Mouse (Mus musculus): ENCODE data around the gene Ccdc182. TPM values are rescaled to one million over a fixed set of nuclear protein-coding genes. Genes with fewer than 3 reads are reported as not detected.

Ccdc182 gene
- polyA plus RNA-seq (2015; fragmentation: Nextera tagmentation; extraction: Ambion mirVana): 0.13 and 0.15 TPM in 2 replicates

DNA sequence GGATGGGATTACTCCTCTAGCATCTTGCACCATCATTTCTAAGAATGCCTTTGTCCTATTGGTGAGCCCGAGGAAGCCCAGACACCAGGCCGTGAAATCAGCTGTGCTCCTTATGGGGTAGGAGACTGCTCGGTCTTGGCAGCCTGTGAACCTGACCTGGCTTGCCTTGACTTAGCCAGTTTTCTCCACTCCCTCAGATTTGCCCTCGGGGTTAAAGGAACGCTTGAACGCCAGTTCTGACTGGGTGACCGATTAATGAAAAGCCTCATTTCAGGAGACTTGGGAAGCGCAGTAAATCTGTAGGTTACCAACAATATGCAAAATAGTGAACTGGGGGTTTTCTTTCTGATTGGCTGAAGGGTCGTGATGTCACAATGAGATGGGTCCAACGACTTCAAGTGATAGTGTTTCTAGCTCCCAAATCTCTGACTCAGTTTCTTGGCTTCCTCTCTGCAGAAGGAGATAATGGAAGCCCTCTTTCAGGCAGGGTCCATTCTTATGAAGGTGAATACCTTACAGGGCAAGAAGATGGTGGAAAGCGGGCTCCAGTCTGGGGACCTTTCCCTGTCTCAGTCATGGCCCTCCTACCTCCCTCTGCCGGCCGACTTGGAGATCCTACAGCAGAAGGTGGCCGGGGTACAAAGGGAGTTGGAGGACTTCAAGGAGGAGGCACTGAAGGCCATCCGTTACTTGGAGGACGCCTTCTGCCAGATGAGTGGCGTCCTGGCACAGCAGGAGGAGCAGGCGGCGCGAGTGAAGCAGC, at the start of gene Ccdc182:
TSS of gene Ccdc182 (plus strand) at position 428 of the 763 bp plus-strand sequence.
- no peak for ATAC-seq (ENCODE audit: low FRiP score)
- WGBS: 20% methylated on average over 20 of the region's 20 CpGs
- Histone ChIP-seq H3K9ac (replicated peaks) (no peak within 1 kb of the TSS), H3K4me2 (peak within 1 kb of the TSS; percentile 57), H3K4me3 (replicated peaks) (peak within 1 kb of the TSS; percentile 28), H3K36me3 (no peaks in the 10 kb centered on the region), H3K4me1 (peaks cover 37% of the 10 kb centered on the region), H3K27me3 (replicated peaks) (no peaks in the 10 kb centered on the region), H3K9me3 (replicated peaks) (no peaks in the 10 kb centered on the region), H3K27ac (replicated peaks) (no peak within 1 kb of the TSS)

DNA sequence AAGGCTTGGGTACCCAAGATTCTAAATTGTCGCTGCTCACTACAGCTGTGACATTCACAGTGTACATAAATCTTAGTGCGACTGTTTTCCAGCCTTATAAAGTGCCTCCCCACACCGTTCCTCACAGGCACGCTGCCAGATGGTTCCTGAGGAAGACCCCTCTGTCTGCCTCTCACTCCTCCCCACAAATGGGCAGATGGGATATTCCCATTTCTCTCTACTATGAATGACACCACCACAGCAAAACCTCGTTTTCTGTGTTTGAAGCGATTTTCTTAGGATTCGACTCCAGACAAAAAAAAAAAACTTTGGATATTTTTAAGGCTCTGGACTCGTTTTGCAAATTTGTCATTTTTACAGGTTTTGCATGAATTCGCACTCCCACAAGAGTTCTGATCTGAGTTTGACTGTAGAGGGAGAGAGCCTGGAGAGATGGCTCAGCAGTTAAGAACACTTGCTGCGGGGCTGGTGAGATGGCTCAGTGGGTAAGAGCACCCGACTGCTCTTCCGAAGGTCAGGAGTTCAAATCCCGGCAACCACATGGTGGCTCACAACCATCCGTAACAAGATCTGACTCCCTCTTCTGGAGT, 48.2 kb upstream of the Ccdc182 start:
- H3K36me3 ChIP-seq: no peaks in the 10 kb centered on the region
- no peak overlapping the region for H3K9ac ChIP-seq (replicated peaks)
- no peak for ATAC-seq (ENCODE audit: low FRiP score)
- H3K4me2 ChIP-seq: no peak overlapping the region
- 65% methylated on average over 14 of the region's 14 CpGs for WGBS
- H3K4me1 ChIP-seq: peaks cover 22% of the 10 kb centered on the region
- no peak overlapping the region for H3K27ac ChIP-seq (replicated peaks)
- no peaks in the 10 kb centered on the region for H3K27me3 ChIP-seq (replicated peaks)
- no peak overlapping the region for H3K4me3 ChIP-seq (replicated peaks)
- H3K9me3 ChIP-seq (replicated peaks): no peaks in the 10 kb centered on the region

GRCm38 (mm10) chr11:88248636-88249035, 45.2 kb upstream of the Ccdc182 start:
- Histone ChIP-seq H3K4me2 (no peak overlapping the region), H3K36me3 (no peaks in the 10 kb centered on the region), H3K9me3 (replicated peaks) (no peaks in the 10 kb centered on the region), H3K27me3 (replicated peaks) (no peaks in the 10 kb centered on the region), H3K4me1 (peaks cover 31% of the 10 kb centered on the region), H3K9ac (replicated peaks) (no peak overlapping the region), H3K4me3 (replicated peaks) (no peak overlapping the region), H3K27ac (replicated peaks) (no peak overlapping the region)
- no peak for ATAC-seq (ENCODE audit: low FRiP score)
- WGBS: 58% methylated on average over 5 of the region's 5 CpGs

GRCm38 (mm10) chr11:88250568-88250967, 43.3 kb upstream of the Ccdc182 start:
- 72% methylated on average over 3 of the region's 3 CpGs for WGBS
- ATAC-seq (ENCODE audit: low FRiP score): no peak

GRCm38 (mm10) chr11:88251295-88251694, 42.6 kb upstream of the Ccdc182 start:
- no peaks in the 10 kb centered on the region for H3K36me3 ChIP-seq
- peaks cover 36% of the 10 kb centered on the region for H3K4me1 ChIP-seq
- no peaks in the 10 kb centered on the region for H3K9me3 ChIP-seq (replicated peaks)
- no peak overlapping the region for H3K27ac ChIP-seq (replicated peaks)
- no peak overlapping the region for H3K4me2 ChIP-seq
- no peaks in the 10 kb centered on the region for H3K27me3 ChIP-seq (replicated peaks)
- H3K4me3 ChIP-seq (replicated peaks): no peak overlapping the region
- 54% methylated on average over 7 of the region's 7 CpGs for WGBS
- no peak for ATAC-seq (ENCODE audit: low FRiP score)
- no peak overlapping the region for H3K9ac ChIP-seq (replicated peaks)

More at GRCm38 (mm10) chr11:88250568-88250967, 43.3 kb upstream of the Ccdc182 start:
- Histone ChIP-seq H3K4me1 (peaks cover 37% of the 10 kb centered on the region), H3K9me3 (replicated peaks) (no peaks in the 10 kb centered on the region), H3K27ac (replicated peaks) (no peak overlapping the region), H3K4me3 (replicated peaks) (no peak overlapping the region), H3K9ac (replicated peaks) (no peak overlapping the region), H3K27me3 (replicated peaks) (no peaks in the 10 kb centered on the region), H3K4me2 (no peak overlapping the region), H3K36me3 (no peaks in the 10 kb centered on the region)

DNA sequence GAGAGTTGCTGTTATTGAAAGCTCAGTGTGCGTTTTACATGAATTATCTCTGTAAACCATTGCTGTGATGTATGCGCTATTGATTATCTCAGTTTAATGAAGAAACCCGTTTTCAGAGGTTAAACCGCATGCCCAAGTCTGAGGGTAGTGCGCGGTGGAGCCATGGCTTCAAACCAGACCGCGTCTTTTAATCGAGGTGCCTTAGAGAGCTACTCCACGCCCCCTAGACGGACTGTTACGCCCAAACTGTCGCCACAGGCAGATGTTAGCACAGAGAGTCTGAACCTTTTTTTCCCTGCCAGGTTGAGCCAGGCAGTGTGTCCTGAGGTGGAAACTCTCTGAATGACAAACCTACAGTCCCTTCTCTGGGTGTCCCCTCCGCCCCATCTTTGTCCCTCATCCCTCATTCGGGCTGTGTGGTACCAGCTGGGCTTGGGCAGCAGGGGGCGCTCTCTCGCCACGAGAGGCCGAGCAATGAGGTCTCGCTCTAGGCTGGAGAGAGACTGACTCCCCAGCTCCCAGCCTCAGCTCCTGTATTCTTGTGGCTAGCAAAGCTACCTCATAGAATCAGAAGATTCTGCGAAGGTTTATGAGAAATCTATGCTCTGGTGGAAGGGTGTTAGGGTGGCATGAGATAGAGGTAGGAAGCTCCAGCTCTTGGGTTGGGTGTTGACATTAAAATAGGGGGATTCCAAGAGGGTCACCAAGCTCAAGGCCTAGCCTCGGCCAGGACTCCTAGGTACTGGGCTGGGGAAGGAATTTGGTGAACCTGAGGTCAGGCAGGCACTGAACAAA, 41.7 kb upstream of the Ccdc182 start:
- H3K9me3 ChIP-seq (replicated peaks): no peaks in the 10 kb centered on the region
- peak overlapping the region; percentile 49 for H3K4me2 ChIP-seq
- peak overlapping the region; percentile 20; the same call in 1 of the 2 replicates for H3K4me3 ChIP-seq (replicated peaks)
- WGBS: 10% methylated on average over 22 of the region's 22 CpGs
- peak; percentile 83 for ATAC-seq (ENCODE audit: low FRiP score)
- peaks cover 36% of the 10 kb centered on the region for H3K4me1 ChIP-seq
- H3K36me3 ChIP-seq: no peaks in the 10 kb centered on the region
- H3K27me3 ChIP-seq (replicated peaks): no peaks in the 10 kb centered on the region
- H3K9ac ChIP-seq (replicated peaks): no peak overlapping the region
- H3K27ac ChIP-seq (replicated peaks): peak overlapping the region; percentile 46

DNA sequence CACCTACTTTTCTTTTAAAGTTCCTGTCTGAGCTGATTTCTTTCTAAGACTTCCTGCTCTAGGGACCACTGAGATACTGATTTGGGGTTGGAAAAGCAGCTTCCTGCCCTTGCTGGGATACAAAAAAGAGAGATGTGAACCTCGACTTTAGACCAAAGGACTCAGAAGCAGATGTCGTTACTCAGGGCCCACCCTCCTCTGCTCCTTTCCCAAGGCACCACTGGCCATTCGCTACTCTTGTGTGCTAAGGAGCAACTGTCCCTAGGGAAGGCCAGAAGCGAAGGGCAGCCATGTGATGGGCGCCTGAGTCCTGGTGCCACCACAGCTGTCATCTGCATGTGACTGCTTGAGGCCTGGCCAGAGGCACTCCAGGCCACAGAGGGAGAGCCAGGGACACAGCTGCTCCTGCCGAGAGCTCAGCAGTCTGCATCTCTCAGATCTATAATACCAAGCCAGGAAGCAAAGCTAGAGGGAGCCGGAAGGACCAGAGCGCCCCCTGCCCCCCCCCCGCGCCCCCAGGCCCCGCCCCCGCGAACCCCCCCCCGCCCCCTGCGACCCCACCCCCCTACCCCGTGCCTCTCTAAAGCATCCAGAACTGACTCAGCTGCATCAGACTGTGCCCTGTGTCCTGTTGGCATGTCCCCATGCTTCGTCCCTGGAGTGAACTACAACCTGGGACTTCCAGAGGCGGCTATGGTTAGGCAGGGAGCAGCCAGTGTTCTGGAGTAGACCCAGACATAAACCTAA, 40.9 kb upstream of the Ccdc182 start:
- ATAC-seq (ENCODE audit: low FRiP score): no peak
- Histone ChIP-seq H3K9ac (replicated peaks) (no peak overlapping the region), H3K4me1 (peaks cover 36% of the 10 kb centered on the region), H3K36me3 (no peaks in the 10 kb centered on the region), H3K4me2 (no peak overlapping the region), H3K27me3 (replicated peaks) (no peaks in the 10 kb centered on the region), H3K4me3 (replicated peaks) (no peak overlapping the region), H3K9me3 (replicated peaks) (no peaks in the 10 kb centered on the region), H3K27ac (replicated peaks) (peak overlapping the region; percentile 46)
- WGBS: 9% methylated on average over 17 of the region's 18 CpGs

DNA sequence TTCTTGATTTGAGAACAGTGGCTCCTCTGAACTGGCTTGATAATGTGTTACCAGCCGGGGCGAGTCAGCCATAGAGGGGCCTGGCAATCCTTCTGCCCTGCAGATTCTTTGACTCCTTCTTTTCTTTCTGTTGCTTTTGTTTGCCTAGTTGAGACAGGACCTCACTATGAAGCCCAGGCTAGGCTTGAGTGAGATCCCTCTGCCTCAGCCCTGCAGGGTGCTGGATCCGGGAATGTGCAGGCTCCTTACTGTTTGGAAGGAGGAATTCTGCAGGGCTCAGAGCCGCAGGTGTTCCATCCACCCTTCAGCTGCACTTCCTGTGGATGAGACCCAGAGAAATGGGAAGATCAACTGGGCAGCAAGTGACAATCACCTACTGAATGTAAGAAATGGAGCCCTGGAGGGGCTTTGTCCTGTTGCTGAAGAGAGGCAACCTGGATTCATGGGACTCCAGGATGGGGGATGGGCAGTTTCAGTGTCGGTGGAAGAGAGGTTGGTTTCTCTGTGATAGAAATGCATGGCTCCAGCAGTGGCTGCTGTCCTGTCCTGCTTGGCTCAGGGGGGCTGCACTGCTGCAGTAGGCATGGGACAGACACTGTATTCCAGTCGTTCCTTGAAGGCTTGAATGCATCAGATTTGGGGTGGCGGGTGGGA, 40.2 kb upstream of the Ccdc182 start:
- Histone ChIP-seq H3K4me2 (no peak overlapping the region), H3K27ac (replicated peaks) (peak overlapping the region; percentile 3; the same call in 1 of the 2 replicates), H3K27me3 (replicated peaks) (no peaks in the 10 kb centered on the region), H3K4me1 (peaks cover 36% of the 10 kb centered on the region), H3K9ac (replicated peaks) (no peak overlapping the region), H3K4me3 (replicated peaks) (no peak overlapping the region), H3K36me3 (no peaks in the 10 kb centered on the region), H3K9me3 (replicated peaks) (no peaks in the 10 kb centered on the region)
- no peak for ATAC-seq (ENCODE audit: low FRiP score)
- 22% methylated on average over 7 of the region's 7 CpGs for WGBS

DNA sequence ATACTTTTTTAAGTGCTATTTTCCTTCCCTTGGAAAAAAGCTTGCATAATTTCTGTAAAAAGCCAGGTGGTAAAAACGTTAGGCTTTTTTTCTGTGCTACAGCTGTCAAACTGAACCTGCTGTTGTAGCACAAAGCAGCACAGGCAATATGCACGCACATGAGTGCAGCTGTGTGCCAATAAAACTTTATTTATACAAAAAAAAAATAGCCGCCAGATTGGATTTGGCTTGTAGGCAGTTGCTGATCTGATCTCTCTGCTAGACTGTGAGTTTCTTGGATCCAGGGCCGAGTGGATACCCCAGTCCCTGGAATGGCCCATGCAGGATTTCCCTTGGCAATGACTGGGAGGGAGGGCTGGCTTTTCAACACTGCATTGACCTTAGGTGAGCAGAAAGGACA, 36.2 kb upstream of the Ccdc182 start:
- H3K27ac ChIP-seq (replicated peaks): no peak overlapping the region
- no peaks in the 10 kb centered on the region for H3K36me3 ChIP-seq
- H3K27me3 ChIP-seq (replicated peaks): no peaks in the 10 kb centered on the region
- no peak overlapping the region for H3K9ac ChIP-seq (replicated peaks)
- no peak overlapping the region for H3K4me3 ChIP-seq (replicated peaks)
- WGBS: 75% methylated on average over 4 of the region's 4 CpGs
- no peak for ATAC-seq (ENCODE audit: low FRiP score)
- no peak overlapping the region for H3K4me2 ChIP-seq
- H3K4me1 ChIP-seq: peaks cover 24% of the 10 kb centered on the region
- H3K9me3 ChIP-seq (replicated peaks): no peaks in the 10 kb centered on the region

GRCm38 (mm10) chr11:88258212-88258611, 35.6 kb upstream of the Ccdc182 start:
- peaks cover 19% of the 10 kb centered on the region for H3K4me1 ChIP-seq
- H3K4me2 ChIP-seq: no peak overlapping the region
- no peaks in the 10 kb centered on the region for H3K36me3 ChIP-seq
- no peak for ATAC-seq (ENCODE audit: low FRiP score)
- H3K4me3 ChIP-seq (replicated peaks): no peak overlapping the region
- WGBS: 84% methylated on average over 4 of the region's 4 CpGs
- H3K9me3 ChIP-seq (replicated peaks): no peaks in the 10 kb centered on the region
- no peak overlapping the region for H3K9ac ChIP-seq (replicated peaks)
- no peak overlapping the region for H3K27ac ChIP-seq (replicated peaks)
- no peaks in the 10 kb centered on the region for H3K27me3 ChIP-seq (replicated peaks)

- Histone ChIP-seq H3K27me3 (replicated peaks) (no peaks in the 10 kb centered on the region), H3K36me3 (no peaks in the 10 kb centered on the region), H3K4me1 (peaks cover 10% of the 10 kb centered on the region), H3K9me3 (replicated peaks) (no peaks in the 10 kb centered on the region), H3K27ac (replicated peaks) (no peak overlapping the region), H3K4me3 (replicated peaks) (no peak overlapping the region), H3K9ac (replicated peaks) (no peak overlapping the region), H3K4me2 (no peak overlapping the region)
- WGBS: 55% methylated on average over 7 of the region's 7 CpGs
- ATAC-seq (ENCODE audit: low FRiP score): no peak
Observed at GRCm38 (mm10) chr11:88260463-88260862, 33.4 kb upstream of the Ccdc182 start.

Data from neural tube, embryonic 15.5 days (tissue).